Mouse (Mus musculus) adrenal gland (tissue): ENCODE data around the gene Senp1.

Experiments
- intact Hi-C: fragments of 180-260 bp; cut with DNase I; formaldehyde crosslinking; loops from one replicate; pipeline ENCODE4 v1.15.1; 2025
- long read RNA-seq, 2 experiments: library from polyadenylated mRNA; unstranded; transcript quantifications; one replicate each; pipeline ENCODE4 v2.0.0; 2020; ENCODE audit warnings: borderline replicate concordance in 1 of 2; ENCODE audit not compliant: insufficient replicate concordance in 1 of 2

Senp1 gene
- long read RNA-seq, experiment 1, full-length matches to known transcripts: 3 of 3 reads
- long read RNA-seq, experiment 1, partial matches to known transcripts: 0 of 3 reads
- long read RNA-seq, experiment 1, other reads (novel, unspliced or antisense): 0 of 3 reads
- long read RNA-seq, experiment 2, partial matches to known transcripts: 1 of 6 reads
- long read RNA-seq, experiment 2, other reads (novel, unspliced or antisense): 2 of 6 reads

- intact Hi-C loops: no loop called here
These were observed at the start of gene Senp1 for GRCm38 (mm10) chr15:98093121-98094011. Gene Senp1, minus strand, starts transcription at chr15:98093744.

- intact Hi-C loops: no loop called here
These were observed 49.0 kb upstream of the Senp1 start for GRCm38 (mm10) chr15:98142515-98142914.

GRCm38 (mm10) chr15:98140809-98141208 is 47.3 kb upstream of the Senp1 start:
- intact Hi-C loops: no loop called here

GRCm38 (mm10) chr15:98139763-98140162 is 46.2 kb upstream of the Senp1 start:
- intact Hi-C loops: no loop called here

GRCm38 (mm10) chr15:98136871-98137270 is 43.3 kb upstream of the Senp1 start:
- intact Hi-C loops: no loop called here

- intact Hi-C loops: no loop called here
These were observed 42.1 kb upstream of the Senp1 start for GRCm38 (mm10) chr15:98135671-98136070.

GRCm38 (mm10) chr15:98134666-98135065 is 41.1 kb upstream of the Senp1 start:
- intact Hi-C loops: no loop called here

- intact Hi-C loops: no loop called here
These were observed 40.5 kb upstream of the Senp1 start for GRCm38 (mm10) chr15:98134034-98134433.

- intact Hi-C loops: no loop called here
These were observed 39.9 kb upstream of the Senp1 start for GRCm38 (mm10) chr15:98133471-98133870.

GRCm38 (mm10) chr15:98131942-98132655 is 38.6 kb upstream of the Senp1 start:
- intact Hi-C loops: no loop called here

- intact Hi-C loops: no loop called here
These were observed 37.9 kb upstream of the Senp1 start for GRCm38 (mm10) chr15:98131451-98131850.

- intact Hi-C loops: no loop called here
These were observed 37.5 kb upstream of the Senp1 start for GRCm38 (mm10) chr15:98131001-98131400.

GRCm38 (mm10) chr15:98120831-98121230 is 27.3 kb upstream of the Senp1 start:
- intact Hi-C loops: no loop called here

- intact Hi-C loops: no loop called here
These were observed 25.8 kb upstream of the Senp1 start for GRCm38 (mm10) chr15:98119363-98119762.

- intact Hi-C loops: no loop called here
These were observed 22.7 kb upstream of the Senp1 start for GRCm38 (mm10) chr15:98116287-98116686.

- intact Hi-C loops: no loop called here
These were observed 22.2 kb upstream of the Senp1 start for GRCm38 (mm10) chr15:98115779-98116163.

GRCm38 (mm10) chr15:98114852-98115778 is 21.6 kb upstream of the Senp1 start:
- intact Hi-C loops: no loop called here

GRCm38 (mm10) chr15:98114098-98114851 is 20.7 kb upstream of the Senp1 start:
- intact Hi-C loops: no loop called here

GRCm38 (mm10) chr15:98111791-98112190 is 18.2 kb upstream of the Senp1 start:
- intact Hi-C loops: no loop called here
